Mouse (Mus musculus) left cerebral cortex, postnatal 36 days (tissue): Measurements from ENCODE around the gene Gm21973. TPM values are rescaled to one million over a fixed set of nuclear protein-coding genes. Genes with fewer than 3 reads are reported as not detected.

Source experiments
- DNase-seq, 2 experiments: peaks; one replicate each; pipeline ENCODE4 v3.0.0; 2021 to 2022; ENCODE audit warnings: low spot score in 2 of 2, mixed read lengths in 1 of 2
- intact Hi-C: fragments of 180-260 bp; cut with DNase I; formaldehyde crosslinking; loops from one replicate; pipeline ENCODE4 v1.15.1; 2025
- total RNA-seq, 2 experiments: library from RNA; stranded (reverse); gene quantifications; 2 replicates each; pipeline ENCODE4 v1.2.3; 2021

Gene Gm21973
- total RNA-seq, result not detected

DNA sequence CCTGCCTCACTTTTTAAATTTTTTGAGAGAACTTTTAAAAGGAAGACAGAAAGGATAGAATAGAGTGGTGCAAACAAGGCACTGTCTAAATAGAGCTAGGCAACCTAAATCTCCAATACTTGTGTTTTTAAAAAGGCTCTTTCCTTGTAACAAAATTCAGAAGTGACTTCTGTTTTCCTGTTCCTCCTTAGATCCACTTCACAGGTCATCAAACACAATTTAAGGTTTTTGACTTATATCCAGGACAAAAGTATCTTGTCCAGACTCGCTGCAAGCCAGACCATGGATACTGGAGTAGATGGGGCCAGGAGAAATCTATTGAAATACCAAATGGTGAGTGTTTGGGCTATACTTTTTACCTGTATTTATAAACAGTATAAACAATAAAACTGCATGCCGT, at the start of gene Gm21973:
Gm21973 (plus strand) TSS at position 301 of the 400 bp plus-strand sequence.
- intact Hi-C loops, result no loop called here
- DNase-seq, result no peak

DNA sequence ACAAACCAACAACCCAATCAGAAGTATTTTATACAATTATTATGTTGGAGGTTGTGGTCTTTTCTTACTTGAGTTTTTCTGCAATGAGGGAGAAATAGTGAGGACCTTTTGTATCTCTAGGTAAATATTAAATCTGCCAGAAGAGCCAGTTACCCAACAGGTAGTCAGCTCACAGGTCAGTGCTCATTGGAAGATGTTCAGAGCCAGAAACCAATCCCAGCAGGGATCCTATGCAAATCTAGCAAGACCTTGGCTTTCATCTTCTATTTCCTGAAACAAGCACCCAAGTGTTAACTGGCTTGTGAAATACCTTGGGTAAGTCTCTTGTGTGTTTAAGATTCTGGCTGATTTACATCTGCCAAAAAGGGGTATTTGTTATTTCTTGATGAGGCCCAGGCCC, 48.8 kb upstream of the Gm21973 start:
- intact Hi-C loops, result no loop called here
- DNase-seq, result no peak

DNA sequence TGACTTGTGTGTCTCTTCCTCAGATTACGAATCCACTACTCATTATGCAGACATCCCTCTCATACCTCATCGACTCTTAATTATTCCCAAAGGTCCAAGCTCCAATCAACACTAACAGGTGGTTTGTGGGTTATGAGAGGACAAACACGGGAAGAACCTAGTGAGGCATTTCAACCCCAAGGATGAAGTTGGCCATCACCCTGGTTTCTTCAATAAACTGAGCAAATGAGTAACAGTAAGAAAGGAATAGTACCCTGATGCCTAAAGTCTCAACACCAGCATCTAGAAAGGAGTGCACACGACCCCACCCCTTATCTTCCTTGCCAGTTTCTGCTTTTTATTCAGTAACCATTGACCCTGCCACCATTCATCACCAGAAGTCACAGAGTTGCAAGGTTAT, 47.7 kb upstream of the Gm21973 start:
- DNase-seq, result no peak
- intact Hi-C loops, result no loop called here

DNA sequence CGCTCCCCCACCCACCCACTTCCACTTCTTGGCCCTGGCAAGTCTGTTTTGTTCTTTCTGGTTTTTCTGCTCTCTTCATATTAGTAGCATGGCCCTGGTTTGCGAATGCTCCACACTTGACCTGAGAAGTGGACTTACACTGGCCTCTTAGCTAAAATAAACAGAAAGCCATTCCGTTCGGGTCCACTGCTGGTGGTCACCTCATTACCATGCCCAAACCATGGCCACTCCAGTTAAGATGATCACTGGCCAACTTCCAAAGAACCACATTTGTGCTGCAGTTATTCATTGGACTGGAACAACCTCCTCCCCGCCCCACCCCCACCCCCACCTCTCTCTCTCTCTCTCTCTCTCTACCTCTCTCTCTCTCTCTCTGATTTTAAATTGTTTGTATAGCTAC, 43.6 kb upstream of the Gm21973 start:
- intact Hi-C loops, result no loop called here

DNA sequence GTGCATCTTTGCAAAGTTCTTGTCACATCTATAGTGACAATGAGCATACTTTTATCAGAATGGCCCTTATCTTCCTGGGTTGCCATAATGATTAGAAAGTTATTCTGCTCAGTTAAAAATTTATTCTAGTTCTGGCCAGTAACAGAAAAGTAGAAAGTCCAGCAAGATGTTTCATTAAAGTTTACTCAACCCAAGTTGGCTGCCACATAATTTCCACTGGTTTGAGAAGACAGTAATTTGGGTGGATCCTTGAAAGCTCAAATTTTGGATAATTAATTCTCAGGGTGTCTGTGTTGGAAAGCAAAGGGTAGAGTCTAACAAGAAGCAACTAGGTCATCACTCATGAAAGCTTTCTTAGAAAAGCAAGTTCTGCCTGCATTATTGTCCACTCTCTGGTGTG, 41.5 kb upstream of the Gm21973 start:
- no peak for DNase-seq
- intact Hi-C loops, result no loop called here

More for the DNA sequence above, 43.6 kb upstream of the Gm21973 start:
- DNase-seq, result no peak

DNA sequence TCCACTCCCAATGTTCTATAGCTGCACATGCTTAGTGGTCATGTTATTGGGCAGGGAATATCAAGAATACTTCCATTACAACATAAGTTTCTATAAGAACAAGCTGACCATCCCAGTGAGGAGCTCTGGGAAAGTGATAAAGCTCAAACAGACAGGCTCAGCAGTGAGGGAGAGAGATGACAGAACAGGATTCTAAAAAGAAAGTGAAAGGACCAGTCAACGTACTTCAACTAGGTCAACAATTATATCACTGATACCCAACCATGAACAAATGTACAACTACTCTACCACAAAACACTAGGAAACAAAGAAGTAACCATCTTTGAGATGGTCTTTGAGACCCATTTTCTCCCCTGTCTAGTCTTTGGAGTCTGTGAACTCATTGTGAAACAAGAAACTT, 28.6 kb upstream of the Gm21973 start:
- no peak for DNase-seq
- intact Hi-C loops, result no loop called here

DNA sequence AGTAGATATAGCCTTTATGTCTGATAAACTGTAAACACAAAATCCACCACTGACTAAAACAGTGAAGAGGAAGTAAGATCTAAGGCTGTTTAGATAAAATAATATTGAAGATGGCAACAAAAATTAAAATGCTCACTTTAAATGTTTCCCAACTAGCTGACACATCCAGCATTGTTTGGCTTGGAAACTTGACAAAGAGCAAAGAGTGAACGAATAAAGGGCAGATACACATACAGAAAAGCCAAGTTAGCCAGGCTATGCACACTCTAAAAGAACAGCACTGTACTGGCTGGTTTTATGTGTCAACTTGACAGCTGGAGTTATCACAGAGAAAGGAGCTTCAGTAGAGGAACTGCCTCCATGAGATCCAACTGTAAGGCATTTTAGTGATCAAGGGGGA, 27.1 kb upstream of the Gm21973 start:
- no peak for DNase-seq
- intact Hi-C loops, result no loop called here

DNA sequence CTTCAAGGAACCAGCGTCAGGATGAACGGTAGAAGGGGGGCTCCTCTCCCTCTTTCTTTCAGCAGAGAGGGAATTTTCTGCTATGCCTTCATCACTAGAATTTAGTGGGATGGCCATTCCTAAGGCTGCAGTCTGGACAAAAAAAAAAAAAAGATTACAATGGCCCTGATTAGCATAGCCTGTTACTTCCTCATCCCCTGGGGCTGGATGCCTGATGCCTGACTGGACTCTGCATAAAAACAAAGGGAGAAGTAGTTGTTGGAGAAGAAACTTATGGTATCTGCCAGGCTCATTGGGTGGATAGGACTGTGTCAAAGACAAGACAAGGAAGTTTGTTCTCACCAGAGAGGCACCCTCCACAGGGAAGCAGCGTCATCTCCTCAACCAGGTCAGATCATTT, 25.7 kb upstream of the Gm21973 start:
- DNase-seq, result no peak
- intact Hi-C loops, result no loop called here

DNA sequence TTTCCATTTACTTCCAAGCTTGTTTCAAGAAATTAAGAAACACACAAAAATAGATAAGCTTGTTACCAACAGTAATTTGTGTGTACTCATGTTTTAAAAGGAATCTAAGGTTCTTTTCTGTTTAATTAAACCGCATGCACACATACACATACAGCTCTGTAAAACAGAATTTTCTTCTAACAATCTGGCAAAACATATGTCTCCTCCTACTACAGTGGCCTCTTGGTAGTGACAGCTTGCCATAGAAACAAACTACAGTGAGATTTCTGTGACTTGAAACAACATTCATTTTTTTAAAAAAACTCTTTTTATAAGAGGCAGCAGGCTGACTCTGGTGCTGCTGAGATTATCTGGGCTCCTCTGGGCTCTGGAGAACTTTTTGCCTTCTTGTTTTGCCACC, 18.7 kb upstream of the Gm21973 start:
- DNase-seq, result no peak
- intact Hi-C loops, result no loop called here

DNA sequence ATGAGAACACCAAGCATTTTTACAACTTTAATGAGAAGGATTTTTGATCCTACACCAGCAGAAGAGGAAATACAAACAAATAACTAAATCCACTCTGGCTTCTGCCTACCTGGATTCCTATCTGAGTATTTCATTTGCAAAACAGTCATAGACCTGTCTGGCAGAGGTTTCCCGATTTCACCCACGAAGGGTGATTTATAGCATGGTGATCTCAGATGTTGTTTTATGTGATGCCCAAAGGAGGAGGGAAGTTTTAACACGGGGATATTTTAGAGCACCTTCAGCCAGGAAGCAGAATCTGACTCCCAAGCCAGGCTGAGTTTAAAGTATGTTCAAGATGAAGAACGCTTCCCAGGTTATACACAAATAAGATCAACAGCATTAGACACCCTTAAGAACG, 13.4 kb upstream of the Gm21973 start:
- no peak for DNase-seq
- intact Hi-C loops, result loop anchor here (2.0 kb wide), 1 partner anchor 857 kb away; no protein-coding TSS in a partner anchor

DNA sequence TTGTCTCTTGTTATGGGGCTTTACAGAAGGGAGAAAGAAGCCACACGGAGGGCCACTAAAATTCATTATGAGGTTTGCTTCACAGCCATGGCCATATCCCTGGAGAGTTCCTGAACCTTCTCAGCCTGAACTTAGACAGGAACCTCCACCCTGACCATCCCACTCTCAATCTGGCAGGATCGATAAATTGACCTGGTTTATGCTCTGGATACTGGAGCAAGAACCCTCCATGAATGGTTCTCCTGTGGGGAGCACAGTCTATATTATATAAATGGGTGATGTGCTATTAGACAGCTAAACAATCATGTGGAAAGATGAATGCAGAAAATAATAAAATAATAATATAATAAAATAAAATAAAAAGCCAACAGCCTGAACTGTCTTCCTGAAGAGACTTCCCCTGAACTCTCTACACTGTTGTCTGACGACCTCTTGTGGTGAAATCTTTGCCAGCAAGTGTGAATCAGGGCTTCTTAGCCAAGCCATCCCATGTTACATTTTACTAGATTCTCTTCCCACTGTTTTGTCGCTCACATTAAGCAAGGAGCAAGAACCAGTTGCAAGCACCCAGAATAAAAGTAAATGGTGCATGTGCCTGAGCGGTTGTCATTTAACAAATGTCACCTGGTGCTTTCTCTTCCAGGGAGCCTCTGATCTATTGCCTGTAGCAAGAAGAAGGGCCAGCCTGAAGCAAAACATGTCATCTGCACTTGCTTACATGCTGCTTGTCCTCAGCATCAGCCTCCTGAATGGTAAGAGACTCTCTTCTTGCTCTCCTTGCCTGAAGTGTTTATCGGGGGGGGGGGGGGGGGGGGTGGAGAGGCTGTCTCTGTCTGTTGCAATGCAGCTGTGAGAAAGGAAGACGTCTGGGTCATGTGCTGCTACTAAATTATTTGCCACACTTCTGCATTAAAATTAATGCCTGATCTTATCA, 11.4 kb upstream of the Gm21973 start:
- peak; percentile 30 to 39 for DNase-seq
- intact Hi-C loops, result loop anchor here (2.0 kb wide), 1 partner anchor 859 kb away; no protein-coding TSS in a partner anchor

DNA sequence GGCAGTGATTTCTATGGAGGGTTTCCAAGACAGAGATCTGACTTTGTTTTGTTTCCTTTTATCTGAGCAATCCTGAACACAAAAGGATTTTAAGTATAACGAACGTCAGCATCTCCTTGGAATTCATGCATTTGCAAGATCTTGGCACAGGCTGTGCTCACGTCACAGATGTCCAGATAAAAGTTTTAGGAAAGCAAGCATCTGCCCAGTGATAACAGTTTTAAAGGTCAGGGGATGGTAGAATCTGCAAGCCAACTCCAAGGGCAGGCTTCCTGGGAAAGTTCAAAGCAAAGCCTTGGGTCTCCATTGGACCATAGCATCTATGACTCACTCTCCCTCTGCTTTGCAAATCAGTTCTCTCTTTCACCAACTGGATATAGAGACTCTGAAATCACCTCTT, 5.4 kb downstream of the Gm21973 start:
- no peak for DNase-seq
- intact Hi-C loops, result no loop called here

DNA sequence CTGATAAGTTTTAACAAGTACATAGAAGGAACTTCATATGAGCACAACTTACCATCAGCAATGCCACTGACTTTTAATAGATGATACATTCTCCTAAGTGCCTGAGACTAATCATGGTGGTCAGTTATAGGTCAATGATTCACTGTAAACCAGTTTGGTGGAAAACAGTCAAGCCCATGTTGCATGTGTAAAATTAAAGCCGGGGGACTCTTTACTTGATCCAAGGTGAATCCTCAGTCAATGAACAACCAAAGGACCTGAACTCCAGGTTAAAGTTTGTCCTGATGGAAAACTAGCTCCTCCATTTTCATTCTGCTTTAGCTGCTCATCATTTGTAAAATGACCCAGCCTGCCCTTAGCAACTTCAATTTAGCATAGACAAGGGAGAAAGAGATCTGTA, 7.4 kb downstream of the Gm21973 start:
- no peak for DNase-seq

DNA sequence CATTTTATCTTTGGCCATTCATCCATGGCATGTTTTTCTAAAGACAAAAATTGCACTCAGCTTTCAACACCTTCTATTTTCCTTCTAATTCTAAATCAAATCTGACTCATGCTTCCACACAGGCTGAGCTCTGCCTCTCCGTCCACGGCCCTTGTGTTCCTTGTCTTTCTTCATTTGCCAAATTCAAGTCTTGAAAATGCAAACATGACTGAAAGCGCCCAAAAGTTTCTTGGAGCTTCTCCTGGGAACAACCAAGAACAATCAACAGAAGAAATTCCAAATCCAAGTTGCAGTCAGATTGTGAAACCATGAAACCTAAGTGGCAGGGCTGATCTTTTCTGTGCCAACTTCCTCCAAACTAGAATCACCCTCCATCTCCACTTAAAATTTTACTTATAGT, 13.4 kb downstream of the Gm21973 start:
- intact Hi-C loops, result no loop called here
- no peak for DNase-seq

More for the DNA sequence above, 7.4 kb downstream of the Gm21973 start:
- intact Hi-C loops, result no loop called here

DNA sequence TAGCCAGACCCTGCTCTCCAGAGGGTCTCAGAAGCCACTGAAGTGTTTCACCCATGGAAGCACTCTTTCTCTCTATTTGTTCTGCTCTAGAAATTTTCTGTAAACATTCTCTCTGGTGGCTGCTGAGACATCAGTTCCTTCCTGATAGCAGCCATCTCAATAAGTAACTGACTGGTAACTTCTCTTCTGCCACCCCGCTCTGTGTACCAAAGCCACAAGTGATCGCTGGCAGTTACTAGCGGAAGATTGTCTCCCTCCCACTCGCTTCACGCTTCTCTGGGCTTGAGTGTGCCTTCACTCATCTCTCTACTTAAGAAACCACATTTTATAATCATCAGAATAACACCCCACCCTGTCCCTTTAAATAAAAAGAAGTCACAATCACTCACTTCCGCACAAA, 21.9 kb downstream of the Gm21973 start:
- intact Hi-C loops, result no loop called here
- no peak for DNase-seq

DNA sequence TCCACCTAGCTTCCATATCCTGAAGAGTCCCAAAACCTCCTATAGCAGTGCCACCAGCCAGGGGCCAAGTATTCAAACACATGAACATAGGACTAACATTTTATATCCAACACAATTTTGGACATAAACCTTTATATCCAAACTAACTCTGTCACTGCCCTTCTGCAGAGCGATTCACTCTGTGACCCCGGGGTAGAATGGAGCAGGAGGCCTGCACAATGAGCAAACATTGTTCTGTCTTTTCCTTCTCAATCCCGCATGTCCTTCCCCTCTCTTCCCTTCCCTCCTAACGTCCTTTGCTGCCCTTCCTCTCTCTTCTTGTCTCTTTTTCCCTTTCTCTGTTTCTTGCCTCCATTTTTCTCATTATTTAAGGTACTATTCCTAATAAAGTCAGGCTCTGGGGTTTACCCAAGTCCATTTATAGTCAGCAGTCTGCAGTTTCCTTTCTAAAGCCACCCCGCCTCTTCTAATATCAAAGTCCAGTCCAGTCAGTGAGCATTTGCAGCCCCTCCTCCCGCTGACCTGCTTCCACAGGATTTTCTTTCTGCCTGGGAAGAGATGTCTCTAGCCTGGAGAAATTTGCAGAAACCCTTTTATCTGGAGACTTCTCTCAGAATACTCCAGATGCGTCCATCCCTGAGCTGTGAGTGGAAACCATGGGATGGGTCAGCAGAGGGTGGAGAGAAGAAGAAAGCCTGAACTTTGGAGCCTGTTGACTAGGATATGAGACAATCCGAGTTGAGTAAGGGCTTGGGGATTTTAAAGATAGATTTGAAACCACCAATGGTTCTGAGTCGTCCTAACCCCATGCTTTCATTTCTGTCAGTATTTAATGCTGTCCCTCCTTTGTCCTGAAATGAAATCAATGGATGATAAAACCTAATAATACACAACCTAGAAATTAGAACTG, 33.1 kb downstream of the Gm21973 start, which contains the start of gene Agxt2:
Agxt2 (plus strand) TSS at position 494 of the 910 bp plus-strand sequence.
- intact Hi-C loops, result no loop called here
- DNase-seq, result no peak

DNA sequence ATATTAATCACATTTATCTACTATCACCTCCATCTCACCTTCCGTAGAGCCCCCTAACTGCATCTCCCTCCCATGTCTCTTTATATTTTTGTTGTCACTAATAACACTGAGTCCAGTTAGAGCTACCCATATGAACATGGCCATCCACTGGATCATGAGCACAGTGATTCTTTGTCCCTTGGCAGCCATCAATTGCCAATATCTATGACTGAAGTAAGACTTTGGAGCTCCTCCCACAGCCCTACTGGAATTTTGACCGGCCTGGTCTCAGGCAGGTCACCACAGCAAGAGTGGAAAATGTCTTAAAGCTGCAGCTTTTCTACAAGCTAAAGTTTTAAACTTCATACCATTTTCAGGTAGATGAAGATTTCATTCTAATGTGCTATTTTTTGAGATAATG, 41.2 kb downstream of the Gm21973 start:
- DNase-seq, result no peak
- intact Hi-C loops, result no loop called here

DNA sequence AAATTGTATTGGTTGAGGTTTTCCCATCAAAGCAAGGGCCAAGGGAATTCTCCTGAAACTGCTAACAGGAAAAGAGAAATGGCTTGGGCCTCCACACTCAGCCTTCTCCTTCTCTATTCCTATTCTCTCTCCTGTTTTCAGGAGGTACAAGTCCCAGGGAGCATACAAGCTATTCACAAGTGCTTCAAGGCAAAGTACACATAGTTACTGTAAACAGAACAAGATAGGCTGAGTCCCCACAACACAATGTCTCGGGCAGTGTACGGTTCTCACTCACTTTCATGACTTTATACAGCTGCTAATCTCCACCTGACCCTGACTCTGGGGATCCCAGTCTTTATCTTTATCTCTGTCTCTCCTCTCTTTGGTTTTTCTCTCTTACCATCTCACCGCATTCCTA, 50.2 kb downstream of the Gm21973 start:
- intact Hi-C loops, result no loop called here
- DNase-seq, result no peak

DNA sequence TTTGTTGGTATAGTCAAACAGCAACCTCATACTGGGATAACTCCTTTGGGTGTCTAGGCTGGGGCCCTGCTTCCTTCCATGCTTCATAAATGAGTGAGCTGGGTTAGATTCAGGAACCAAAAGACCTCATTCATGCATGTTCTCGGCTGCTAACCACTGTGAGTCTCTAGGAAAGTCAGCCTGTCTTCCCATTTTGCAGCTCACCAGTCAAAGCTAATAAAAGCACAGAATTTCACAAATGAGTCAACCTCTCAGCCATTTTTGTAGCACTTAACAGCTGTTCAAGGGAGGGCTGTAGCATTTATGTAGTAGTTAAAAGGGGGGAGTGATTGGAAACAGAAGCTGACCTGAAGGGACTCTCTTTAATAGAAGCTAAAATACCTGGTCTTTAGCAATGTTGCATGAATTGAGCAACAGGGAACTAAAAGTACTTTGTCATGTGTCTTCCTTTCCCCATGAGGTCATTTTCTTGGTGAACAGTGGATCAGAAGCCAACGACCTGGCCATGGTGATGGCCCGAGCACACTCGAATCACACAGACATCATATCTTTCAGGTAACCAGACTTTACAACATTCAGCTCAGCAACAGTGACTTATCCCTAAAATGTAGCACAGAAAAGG, 53.3 kb downstream of the Gm21973 start:
- intact Hi-C loops, result no loop called here
- DNase-seq, result no peak
